Mouse (Mus musculus): ENCODE results near the gene Pkig.

- TF ChIP-seq MAFK (IDR thresholded peaks at IDR 0.05; ENCODE audit: insufficient read depth, low read depth, low read length) = no peak
- TF ChIP-seq ZNF384 (IDR thresholded peaks at IDR 0.05; ENCODE audit: low read depth, low read length) = no peak
- TF ChIP-seq HCFC1 (IDR thresholded peaks at IDR 0.05; ENCODE audit: borderline replicate concordance, insufficient read depth, low read length) = no peak
- no peak for TF ChIP-seq ZC3H11A (IDR thresholded peaks at IDR 0.05; ENCODE audit: borderline replicate concordance, low read depth, low read length)
- TF ChIP-seq CHD2 (IDR thresholded peaks at IDR 0.05; ENCODE audit: low read depth, low read length) = no peak
These were observed 54.7 kb downstream of the Pkig start for GRCm38 (mm10) chr2:163712874-163713273.
